Mouse (Mus musculus) cerebellum, adult 8-10 months (tissue): ENCODE measurements around the gene Myl6.
"Not testable (repeated sequence)": the region's sequence is repeated elsewhere in the genome, so short reads cannot be mapped to it uniquely, and the experiment has no call there.

ENCODE experiments used
- DNase-seq: peaks from one replicate; pipeline ENCODE4 v3.0.0; 2022

The Myl6 gene

GRCm38 (mm10) chr10:128509203-128509602 lies 15.3 kb upstream of the Myl6 start:
- DNase-seq, result no peak

GRCm38 (mm10) chr10:128508260-128508659 lies 14.3 kb upstream of the Myl6 start:
- no peak for DNase-seq

GRCm38 (mm10) chr10:128505974-128506373 lies 12.0 kb upstream of the Myl6 start:
- DNase-seq, result no peak

GRCm38 (mm10) chr10:128505371-128505667 lies 11.4 kb upstream of the Myl6 start:
- not testable (repeated sequence) for DNase-seq

GRCm38 (mm10) chr10:128504641-128505370 lies 10.9 kb upstream of the Myl6 start:
- DNase-seq, result no peak

DNA sequence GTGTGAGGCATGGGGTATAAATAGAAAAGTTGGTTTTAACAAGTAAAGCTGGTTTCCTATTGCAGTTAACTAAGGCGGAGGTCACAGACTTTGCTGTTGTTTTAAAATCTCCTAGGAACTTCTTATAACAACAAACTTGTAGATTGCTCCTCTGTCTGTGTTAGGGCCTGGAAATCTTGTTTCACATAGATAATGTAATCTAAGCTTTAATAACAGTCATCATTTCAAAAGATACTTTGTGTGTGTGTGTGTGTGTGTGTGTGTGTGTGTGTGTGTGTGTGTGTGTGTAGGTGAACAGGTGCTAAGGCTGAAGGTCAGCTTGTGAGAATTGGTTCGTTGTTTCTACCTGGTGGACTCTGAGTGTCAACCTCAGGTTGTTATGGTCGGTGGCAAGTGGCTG lies 10.1 kb upstream of the Myl6 start:
- no peak for DNase-seq

GRCm38 (mm10) chr10:128503532-128503931 lies 9.6 kb upstream of the Myl6 start:
- DNase-seq, result no peak

DNA sequence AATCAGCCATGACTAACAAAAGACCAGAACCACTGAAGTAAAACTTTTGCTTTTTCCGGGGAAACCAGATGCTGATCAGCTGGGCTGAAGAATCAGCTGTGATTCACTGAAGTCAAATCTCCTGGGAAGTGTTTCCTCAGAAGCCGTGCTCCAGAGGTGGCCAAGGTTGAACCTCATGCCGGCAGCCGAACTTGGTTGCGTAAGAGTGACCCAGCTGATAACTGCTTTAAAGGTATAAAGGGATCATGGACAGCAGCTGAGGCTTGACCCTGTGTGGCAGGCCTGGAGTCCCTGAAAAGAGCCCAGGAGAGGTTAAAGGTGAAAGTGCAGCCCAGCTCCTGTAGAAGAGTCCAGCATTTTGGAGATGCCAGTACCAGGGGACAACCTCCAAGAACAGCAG lies 8.4 kb upstream of the Myl6 start:
- DNase-seq, result no peak

DNA sequence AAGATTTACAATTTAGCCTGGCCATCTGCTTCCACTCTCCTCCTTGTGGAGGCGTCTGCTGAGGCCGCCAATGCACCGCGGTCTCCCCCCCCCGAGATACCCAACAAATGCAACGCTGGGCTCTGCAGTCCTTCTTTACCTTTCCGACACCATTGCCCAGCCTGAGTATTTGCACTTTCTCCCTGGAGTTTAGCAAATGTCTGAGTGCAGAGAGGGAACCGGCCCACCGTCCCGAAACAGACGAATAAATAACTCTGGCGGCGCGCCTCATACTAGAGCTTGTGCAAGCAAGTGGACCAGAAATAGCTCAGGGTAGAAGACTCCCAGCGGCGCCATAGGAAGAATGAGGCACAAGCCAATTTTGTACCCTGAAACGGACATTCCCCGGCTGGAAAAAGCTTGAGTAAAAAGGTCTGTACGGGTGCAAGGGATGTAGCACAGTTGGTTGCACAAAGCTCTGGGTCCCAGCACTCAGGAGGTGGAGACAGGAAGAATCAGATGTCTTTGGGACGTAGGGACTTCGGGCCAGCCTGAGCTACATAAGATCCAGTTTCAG lies 5.2 kb upstream of the Myl6 start:
- DNase-seq, result peak; percentile 70

- peak; percentile 95 for DNase-seq
Observed at GRCm38 (mm10) chr10:128498590-128498989, 4.6 kb upstream of the Myl6 start, which contains the start of gene Myl6b. Myl6b (minus strand) TSS chr10:128498685.

- DNase-seq, result no peak
Observed at GRCm38 (mm10) chr10:128497134-128497737, 3.3 kb upstream of the Myl6 start.

GRCm38 (mm10) chr10:128496509-128497077 lies 2.6 kb upstream of the Myl6 start:
- no peak for DNase-seq

DNA sequence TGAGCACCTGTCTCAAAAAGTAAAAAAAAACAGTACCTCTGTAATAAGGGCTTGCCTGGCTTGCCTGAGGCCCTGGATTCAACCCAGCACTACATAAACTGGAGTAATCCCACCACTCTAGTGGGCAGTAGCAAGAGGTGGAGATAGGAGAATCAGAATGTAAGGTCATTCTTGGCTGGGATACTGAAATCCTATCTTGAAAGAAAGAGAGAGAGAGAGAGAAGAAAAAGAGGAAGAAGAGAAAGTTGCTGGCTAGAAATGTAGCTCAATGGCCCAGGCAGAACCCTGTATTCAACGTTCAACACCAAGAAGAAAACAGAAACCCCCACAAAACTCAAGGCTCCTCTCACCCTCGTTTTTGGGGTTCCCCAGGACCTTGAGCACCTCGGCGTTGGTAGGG lies 2.0 kb upstream of the Myl6 start:
- DNase-seq, result no peak

GRCm38 (mm10) chr10:128495270-128495669 lies 1.3 kb upstream of the Myl6 start:
- no peak for DNase-seq

GRCm38 (mm10) chr10:128494667-128495245 lies 811 bp upstream of the Myl6 start:
- DNase-seq, result no peak

- no peak for DNase-seq
Observed at GRCm38 (mm10) chr10:128493319-128493694, 638 bp downstream of the Myl6 start.

- DNase-seq, result peak; percentile 55
Observed at GRCm38 (mm10) chr10:128492633-128493311, 1.2 kb downstream of the Myl6 start.

DNA sequence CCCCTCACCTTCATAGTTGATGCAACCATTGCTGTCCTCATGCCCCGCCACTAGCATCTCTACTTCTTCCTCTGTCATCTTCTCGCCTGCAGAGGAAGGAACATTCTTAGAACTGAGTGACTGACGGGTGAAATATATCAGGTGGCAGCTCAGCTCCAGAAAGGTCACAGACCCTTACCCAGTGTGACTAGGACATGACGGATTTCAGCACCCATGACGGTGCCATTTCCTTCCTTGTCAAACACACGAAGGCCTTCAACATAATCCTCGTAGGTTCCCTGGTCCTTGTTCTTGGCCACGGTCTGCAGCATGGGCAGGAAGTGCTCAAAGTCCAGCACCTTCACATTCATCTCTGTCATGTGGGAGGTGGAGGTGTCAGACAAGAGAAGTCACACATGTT lies 1.9 kb downstream of the Myl6 start:
- peak; percentile 23 for DNase-seq

- DNase-seq, result peak; percentile 32
Observed at GRCm38 (mm10) chr10:128491495-128491894, 2.5 kb downstream of the Myl6 start.

DNA sequence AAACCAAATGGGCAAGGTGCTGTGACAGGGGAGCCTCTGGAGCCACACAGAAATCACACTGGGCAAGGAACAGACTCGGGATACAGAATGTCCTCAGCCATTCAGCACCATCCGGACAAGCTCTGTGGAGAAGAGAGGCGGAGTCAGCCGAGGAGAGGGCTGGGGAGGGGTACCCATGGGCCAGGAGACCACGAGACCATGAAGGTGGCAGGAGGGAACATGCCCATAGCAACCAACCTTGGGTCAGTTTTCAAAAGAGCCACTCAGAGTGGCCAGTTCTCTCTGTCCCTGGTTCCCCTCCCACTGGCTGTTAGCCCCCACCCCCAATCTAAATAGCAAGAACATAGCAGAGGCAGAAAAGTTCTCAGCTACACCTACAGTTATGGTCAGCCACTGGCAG lies 3.0 kb downstream of the Myl6 start:
- no peak for DNase-seq

- no peak for DNase-seq
Observed at GRCm38 (mm10) chr10:128490232-128490631, 3.7 kb downstream of the Myl6 start.

- peak; percentile 25 for DNase-seq
Observed at GRCm38 (mm10) chr10:128489785-128490184, 4.2 kb downstream of the Myl6 start.

GRCm38 (mm10) chr10:128489380-128489779 lies 4.6 kb downstream of the Myl6 start:
- DNase-seq, result no peak
